Mouse (Mus musculus) fibroblast of lung, adult 2 months (primary cell): ENCODE data around the gene Hist1h3c.
"Not testable (repeated sequence)": the region's sequence is repeated elsewhere in the genome, so short reads cannot be mapped to it uniquely, and the experiment has no call there.

Experiments
- DNase-seq: peaks from one replicate; pipeline ENCODE4 v3.0.0-alpha.2; 2011; ENCODE audit warnings: low read depth

Gene Hist1h3c

DNA sequence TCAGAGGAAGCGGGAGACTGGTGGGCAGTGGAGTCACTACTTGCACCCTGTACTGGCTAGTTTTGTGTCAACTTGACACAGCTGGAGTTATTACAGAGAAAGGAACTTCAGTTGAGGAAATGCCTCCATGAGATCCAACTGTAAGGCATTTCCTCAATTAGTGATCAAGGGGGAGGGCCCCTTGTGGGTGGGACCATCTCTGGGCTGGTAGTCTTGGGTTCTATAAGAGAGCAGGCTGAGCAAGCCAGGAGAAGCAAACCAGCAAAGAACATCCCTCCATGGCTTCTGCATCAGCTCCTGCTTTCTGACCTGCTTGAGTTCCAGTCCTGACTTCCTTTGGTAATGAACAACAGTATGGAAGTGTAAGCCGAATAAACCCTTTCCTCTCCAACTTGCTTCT, 42.6 kb downstream of the Hist1h3c start:
- not testable (repeated sequence) for DNase-seq

DNA sequence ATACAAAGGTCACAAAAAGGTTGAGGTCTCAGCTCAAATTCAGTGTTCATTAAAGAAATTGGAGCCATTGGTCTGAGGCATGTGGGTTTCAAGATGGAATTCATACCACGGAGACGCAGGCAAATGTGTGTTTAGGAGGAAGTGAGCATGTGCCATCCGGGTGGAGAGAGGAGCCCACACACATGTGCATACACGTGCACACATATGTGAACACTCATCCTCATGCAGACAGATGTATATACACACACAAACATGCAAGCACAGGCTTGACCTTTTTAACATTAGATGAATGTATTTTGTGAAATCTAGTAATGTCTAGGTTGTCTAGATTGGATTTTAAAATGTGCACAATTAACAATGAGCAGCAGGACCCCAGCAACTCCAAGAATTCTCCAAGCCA, 43.2 kb downstream of the Hist1h3c start:
- no peak for DNase-seq

DNA sequence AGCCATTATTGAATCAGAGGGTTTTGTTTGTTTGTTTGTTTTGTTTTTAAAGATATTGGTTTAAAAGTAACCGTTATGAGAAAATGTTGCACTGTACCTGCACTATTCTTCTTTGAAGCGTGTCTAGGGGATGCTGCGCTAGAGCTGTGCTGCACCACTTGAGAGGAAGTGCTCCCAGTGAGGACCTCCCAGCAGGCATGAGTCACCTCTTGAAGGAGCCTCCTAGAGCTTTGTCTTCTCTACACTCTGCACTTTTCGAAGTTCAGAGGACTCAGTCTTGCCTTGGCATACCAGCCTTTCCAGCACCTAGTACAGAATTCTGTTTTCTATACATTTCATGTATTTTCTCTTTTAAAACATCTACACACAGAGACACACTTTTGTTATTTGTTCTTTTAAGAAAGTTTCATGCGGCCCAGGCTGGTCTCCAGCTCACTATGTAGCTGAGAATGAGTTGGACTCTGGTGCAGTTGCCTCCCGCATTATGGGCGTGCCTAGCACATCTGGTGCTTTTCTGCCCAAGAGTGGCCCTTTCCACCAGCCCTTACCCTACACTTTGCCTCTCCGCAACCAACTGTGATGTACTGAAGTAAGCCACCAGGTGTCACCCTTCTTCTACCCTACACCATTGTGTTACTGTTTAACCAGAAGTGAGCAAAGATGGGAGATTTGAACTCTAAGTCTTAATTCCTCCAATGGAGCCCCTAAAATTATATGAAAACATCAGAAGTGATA, 44.4 kb downstream of the Hist1h3c start:
- no peak for DNase-seq

DNA sequence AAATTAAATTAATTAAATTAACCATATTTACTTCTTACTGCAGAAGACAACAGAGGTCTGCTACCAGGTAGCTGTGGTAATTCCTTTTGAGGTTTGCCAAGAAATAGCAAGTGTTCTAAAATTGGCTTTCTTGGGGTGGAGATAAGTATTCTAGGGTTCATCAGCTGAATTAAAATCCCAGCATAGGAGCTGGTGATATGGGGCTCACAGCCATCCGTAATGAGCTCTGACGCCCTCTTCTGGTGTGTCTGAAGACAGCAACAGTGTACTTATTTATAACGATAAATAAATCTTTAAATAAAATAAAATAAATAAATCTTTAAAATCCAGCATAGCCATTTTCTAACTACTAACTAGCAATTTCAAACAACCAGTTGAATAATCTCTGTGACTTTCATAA, 45.6 kb downstream of the Hist1h3c start:
- DNase-seq, result no peak

DNA sequence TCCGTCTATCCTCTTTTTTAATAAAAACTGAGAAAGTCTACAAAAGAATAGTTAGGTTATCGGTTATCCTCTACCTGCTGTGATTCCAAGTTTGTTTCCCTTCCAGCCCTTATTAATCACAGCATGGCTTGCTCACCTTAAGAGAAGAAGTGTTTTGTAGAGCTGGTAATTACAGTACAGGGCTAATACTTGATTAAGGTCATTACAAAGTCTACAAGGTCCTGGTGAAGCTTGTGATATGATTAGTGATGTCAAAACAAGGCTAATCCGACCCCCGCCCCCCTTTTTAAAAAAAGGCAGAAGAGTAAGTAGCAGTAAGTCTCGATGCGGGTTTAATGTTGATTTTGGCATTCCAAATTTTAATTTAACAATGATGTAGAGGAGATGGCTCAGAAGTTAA, 46.4 kb downstream of the Hist1h3c start:
- DNase-seq, result no peak

DNA sequence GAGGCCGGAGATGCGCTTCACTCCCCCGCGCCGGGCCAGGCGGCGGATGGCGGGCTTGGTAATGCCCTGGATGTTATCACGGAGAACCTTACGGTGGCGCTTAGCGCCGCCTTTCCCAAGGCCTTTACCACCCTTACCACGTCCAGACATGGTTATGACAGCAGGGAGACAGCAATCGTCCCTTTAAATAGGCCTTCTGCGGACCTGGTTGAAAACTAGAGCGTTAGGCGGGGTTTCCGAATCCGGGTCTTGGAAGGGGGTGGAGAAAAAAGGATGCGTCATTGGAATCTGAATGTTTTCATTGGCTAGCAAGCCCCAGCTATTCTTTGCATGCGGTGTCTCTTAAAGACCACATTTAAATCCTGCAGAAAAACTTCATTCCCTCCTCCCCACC, 47.1 kb downstream of the Hist1h3c start, which contains the start of gene Hist1h4c:
Gene Hist1h4c (minus strand): TSS at position 155 of the 394 bp plus-strand sequence.
- DNase-seq, result peak; percentile 98

DNA sequence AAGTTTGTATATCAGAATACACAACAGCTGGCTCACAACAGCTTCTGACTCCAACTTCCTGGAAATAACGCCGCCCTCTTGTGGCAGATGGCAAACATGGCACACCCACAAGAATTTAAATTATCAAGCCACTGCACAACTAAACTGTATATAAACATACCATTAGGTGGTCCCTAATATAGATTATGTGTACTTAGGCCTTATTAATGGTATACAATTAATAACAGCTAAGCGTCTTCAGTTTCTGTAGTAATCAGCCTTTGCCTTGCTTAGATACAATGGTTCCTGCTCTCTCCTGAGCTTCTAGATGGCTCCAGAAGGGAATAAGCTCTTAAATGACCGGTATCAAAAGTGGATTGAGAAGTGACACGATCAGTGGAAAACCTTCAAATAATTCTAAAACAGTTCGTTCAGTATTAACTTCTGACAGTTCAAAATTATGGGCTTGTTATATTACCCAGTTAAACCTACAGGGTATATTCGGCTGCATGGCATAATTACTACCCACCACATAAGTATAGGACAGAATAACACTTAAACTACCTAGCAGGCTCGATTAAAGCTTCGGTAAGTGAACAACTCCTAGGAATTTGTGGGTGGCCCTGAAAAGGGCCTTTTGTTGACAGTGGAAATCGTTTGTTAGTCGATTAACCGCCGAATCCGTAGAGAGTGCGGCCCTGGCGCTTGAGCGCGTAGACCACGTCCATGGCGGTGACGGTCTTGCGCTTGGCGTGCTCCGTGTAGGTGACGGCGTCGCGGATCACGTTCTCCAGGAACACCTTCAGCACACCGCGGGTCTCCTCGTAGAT, 47.7 kb downstream of the Hist1h3c start:
- DNase-seq, result no peak

DNA sequence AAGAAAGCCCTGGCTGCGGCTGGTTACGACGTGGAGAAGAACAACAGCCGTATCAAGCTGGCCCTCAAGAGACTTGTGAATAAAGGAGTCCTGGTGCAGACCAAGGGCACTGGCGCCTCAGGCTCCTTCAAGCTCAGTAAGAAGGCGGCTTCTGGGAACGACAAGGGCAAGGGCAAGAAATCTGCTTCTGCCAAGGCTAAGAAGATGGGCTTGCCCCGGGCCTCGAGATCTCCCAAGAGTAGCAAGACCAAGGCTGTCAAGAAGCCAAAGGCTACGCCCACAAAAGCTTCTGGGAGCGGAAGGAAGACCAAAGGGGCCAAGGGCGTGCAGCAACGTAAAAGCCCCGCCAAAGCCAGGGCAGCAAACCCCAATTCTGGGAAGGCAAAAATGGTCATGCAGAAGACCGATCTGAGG, 49.3 kb downstream of the Hist1h3c start:
- no peak for DNase-seq

DNA sequence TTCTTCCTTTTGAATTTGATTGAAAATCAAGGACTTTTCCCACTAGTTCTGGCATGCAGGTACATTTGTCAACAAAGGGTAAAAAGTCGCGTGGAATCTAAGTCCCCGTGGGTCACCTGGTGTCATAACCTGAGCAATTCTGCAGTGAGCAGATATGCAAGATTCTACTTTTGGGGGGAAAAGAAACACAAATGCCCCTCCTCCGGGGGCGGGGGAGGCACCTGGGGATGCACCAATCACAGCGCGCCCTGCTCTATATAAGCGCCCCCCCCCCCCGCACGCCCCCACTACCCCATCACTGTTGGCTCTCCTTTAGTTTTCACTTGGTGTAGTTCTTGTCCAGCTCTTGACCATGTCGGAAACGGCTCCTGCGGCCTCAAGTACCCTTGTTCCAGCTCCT, 49.9 kb downstream of the Hist1h3c start, which contains the start of gene Hist1h1t:
Gene Hist1h1t (plus strand): TSS at position 301 of the 400 bp plus-strand sequence.
- no peak for DNase-seq
